Mouse (Mus musculus) limb, embryonic 14.5 days (tissue): Measurements from ENCODE around the gene Mag. TPM values are rescaled to one million over a fixed set of nuclear protein-coding genes. Genes with fewer than 3 reads are reported as not detected.

Experiments used
- ATAC-seq: fragments of 200-750 bp; cut with Nextera tagmentation; 2 replicates; pipeline ENCODE4 v1.8.0; 2017; ENCODE audit warnings: low read depth, moderate number of reproducible peaks, moderate TSS enrichment; ENCODE audit not compliant: low FRiP score
- DNase-seq: peaks from one replicate; pipeline ENCODE4 v3.0.0-alpha.2; 2015; ENCODE audit warnings: low spot score
- H3K27ac ChIP-seq: fragments of 300-500 bp; sonication (generic); replicated peaks from 2 replicates; pipeline ENCODE4 v1.5.1; 2014; ENCODE audit warnings: low read depth, mild to moderate bottlenecking, low read length, moderate library complexity, mixed read lengths
- H3K27me3 ChIP-seq: fragments of 300-500 bp; sonication (generic); 2 replicates; pipeline ENCODE4 v1.6.1; 2014; ENCODE audit warnings: low read length, mixed read lengths; ENCODE audit not compliant: control insufficient read depth, insufficient read depth
- H3K36me3 ChIP-seq: fragments of 300-500 bp; sonication (generic); 2 replicates; pipeline ENCODE4 v1.6.1; 2014; ENCODE audit warnings: mild to moderate bottlenecking, low read length, moderate library complexity, mixed read lengths; ENCODE audit not compliant: control insufficient read depth, insufficient read depth
- H3K4me1 ChIP-seq: fragments of 300-500 bp; sonication (generic); 2 replicates; pipeline ENCODE4 v1.6.1; 2014; ENCODE audit warnings: antibody characterized with exemption, low read length, mixed read lengths; ENCODE audit not compliant: control insufficient read depth, insufficient read depth
- H3K4me2 ChIP-seq: fragments of 300-500 bp; sonication (generic); replicated peaks from 2 replicates; pipeline ENCODE4 v1.6.1; 2014; ENCODE audit warnings: low read depth, mild to moderate bottlenecking, low read length, moderate library complexity; ENCODE audit not compliant: severe bottlenecking
- H3K4me3 ChIP-seq: fragments of 300-500 bp; sonication (generic); replicated peaks from 2 replicates; pipeline ENCODE4 v1.5.1; 2014; ENCODE audit warnings: low read length
- H3K9ac ChIP-seq: fragments of 300-500 bp; sonication (generic); 2 replicates; pipeline ENCODE4 v1.6.1; 2014; ENCODE audit warnings: mild to moderate bottlenecking, low read depth, low read length, moderate library complexity; ENCODE audit not compliant: severe bottlenecking
- H3K9me3 ChIP-seq: fragments of 300-500 bp; sonication (generic); 2 replicates; pipeline ENCODE4 v1.6.1; 2016; ENCODE audit warnings: low read length; ENCODE audit not compliant: control insufficient read depth
- POLR2A ChIP-seq: fragments of 200-500 bp; IDR thresholded peaks from 2 replicates; pipeline ENCODE4 v1.8.0; 2012; ENCODE audit warnings: inconsistent platforms, mild to moderate bottlenecking, moderate library complexity, borderline replicate concordance; ENCODE audit not compliant: insufficient read depth, insufficient read length; ENCODE audit errors: extremely low read depth
- WGBS: fragments of 180-500 bp; shearing (Covaris S2); extraction: QIAGEN DNeasy Blood & Tissue Kit; methylation state at CpG from one replicate; pipeline ENCODE4 v1.1.7; 2014; 5-methylcytosine and 5-hydroxymethylcytosine counted together
- polyA plus RNA-seq, 2 experiments: library from polyadenylated mRNA; depleted of rRNA in 1 of 2; stranded (reverse) in 1 of 2; unstranded in 1 of 2; fragments of >200 nt; fragmentation: Nextera tagmentation in 1 of 2; extraction: Ambion mirVana in 1 of 2; gene quantifications; 2 replicates each; pipeline versions ENCODE4 v1.2.1 to v1.2.3; 2012 to 2014

The Mag gene
- polyA plus RNA-seq, 2 experiments: 1.2 TPM

DNA sequence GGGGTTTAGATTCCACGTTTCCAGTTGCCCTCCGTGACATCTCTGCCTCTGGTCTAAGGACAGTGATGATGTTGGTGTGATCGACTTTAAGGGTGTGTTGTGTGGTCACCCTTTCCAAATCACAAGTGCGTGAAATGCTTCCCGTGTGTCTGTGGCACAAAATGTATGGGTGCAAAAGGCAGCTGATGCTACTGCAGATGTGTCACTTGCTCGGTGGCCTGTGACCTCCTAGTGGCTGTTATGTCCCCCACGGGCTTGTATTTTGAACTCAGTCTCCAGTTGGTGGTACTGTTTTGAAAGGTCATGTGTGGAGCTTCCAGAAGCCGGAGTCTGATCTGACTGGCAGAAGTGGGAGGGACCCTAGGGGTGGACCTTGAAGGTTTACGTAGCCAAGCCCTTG is 22.9 kb downstream of the Mag start:
- Histone ChIP-seq H3K9me3 (no peaks in the 10 kb centered on the region), H3K9ac (no peak overlapping the region), H3K36me3 (no peaks in the 10 kb centered on the region), H3K4me2 (no peak overlapping the region), H3K4me1 (no peaks in the 10 kb centered on the region), H3K27me3 (no peaks in the 10 kb centered on the region), H3K4me3 (no peak overlapping the region), H3K27ac (no peak overlapping the region)
- ATAC-seq (no peak), DNase-seq (no peak)
- 83% methylated on average over 9 of the region's 9 CpGs for WGBS
- no peak for TF ChIP-seq POLR2A

DNA sequence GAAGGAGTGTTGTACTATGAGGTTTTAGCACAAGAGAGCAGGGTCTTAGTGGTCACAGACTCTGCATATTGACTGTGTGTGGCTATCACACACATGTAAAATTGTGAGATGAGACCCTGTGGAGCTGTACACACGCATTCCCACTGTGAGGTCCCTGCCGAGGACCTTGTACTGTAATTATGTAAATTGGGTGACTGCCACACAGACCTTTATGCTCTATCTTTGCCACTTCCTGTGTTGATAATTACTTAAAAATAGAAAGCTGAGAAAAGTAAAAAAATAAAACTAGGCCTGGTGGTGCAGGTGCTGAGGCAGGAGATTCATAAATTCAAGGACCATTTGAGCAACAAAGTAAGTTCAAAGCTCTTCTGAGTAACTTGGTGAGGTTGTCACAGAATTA is 24.0 kb downstream of the Mag start:
- WGBS: 73% methylated on average over 2 of the region's 2 CpGs
- no peaks in the 10 kb centered on the region for H3K4me1 ChIP-seq
- H3K4me3 ChIP-seq: no peak overlapping the region
- H3K27me3 ChIP-seq: no peaks in the 10 kb centered on the region
- H3K27ac ChIP-seq: no peak overlapping the region
- no peaks in the 10 kb centered on the region for H3K9me3 ChIP-seq
- no peak for TF ChIP-seq POLR2A
- H3K9ac ChIP-seq: no peak overlapping the region
- no peaks in the 10 kb centered on the region for H3K36me3 ChIP-seq
- ATAC-seq (no peak), DNase-seq (no peak)
- H3K4me2 ChIP-seq: no peak overlapping the region

DNA sequence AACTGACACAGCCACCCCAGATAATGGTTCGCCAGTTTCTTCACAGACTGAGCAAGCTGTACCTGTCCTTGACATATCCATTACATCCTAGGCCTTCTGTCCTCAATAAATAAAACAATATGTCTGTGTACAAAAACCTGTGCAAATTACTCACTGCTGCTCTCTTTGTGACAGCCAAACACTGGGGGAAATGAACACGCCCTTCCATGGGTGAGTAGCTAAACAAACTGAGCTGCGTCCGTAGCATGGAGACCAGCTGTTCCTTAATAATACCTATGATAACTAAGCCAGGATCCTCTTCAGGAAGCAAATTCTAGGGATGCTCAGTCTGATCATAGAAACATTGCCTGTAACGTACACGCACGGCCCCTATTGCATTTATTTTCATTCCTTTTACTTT is 25.9 kb downstream of the Mag start:
- Histone ChIP-seq H3K27me3 (no peaks in the 10 kb centered on the region), H3K27ac (no peak overlapping the region), H3K36me3 (no peaks in the 10 kb centered on the region), H3K4me2 (no peak overlapping the region), H3K9ac (no peak overlapping the region), H3K4me3 (no peak overlapping the region), H3K9me3 (no peaks in the 10 kb centered on the region), H3K4me1 (no peaks in the 10 kb centered on the region)
- TF ChIP-seq POLR2A: no peak
- no peak for DNase-seq
- 84% methylated on average over 7 of the region's 7 CpGs for WGBS
- no peak for ATAC-seq

DNA sequence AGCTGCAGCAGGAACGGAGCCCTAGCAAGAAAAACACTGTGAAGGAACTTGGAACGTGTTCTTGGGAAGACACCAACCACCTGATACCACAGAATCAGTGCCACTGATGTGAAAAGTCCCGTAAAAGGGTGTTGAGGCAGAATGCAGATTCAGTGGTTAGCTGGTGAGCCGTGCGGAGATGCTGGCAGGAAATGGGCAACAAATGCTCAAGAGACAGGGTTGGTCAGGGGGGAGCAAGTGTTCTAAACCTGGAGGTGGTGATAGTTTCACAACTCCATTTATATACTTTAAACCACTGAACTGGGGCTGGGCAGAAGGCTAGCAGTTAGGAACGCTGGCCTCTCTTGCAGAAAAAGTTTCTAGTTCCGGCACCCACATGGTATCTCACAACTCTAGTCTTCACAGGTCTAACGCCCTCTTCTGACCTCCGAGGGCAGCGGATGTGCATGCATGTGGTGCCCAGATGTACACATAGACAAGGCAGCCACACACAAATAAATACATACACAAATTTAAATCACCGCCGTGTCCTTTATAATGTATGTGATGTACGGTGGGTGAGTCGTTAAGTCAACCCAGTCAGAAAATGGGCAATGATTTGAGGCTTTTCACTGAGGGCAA is 27.0 kb downstream of the Mag start:
- no peak overlapping the region for H3K9ac ChIP-seq
- ATAC-seq (no peak), DNase-seq (no peak)
- H3K27ac ChIP-seq: no peak overlapping the region
- TF ChIP-seq POLR2A: no peak
- H3K4me1 ChIP-seq: no peaks in the 10 kb centered on the region
- H3K4me3 ChIP-seq: no peak overlapping the region
- no peaks in the 10 kb centered on the region for H3K9me3 ChIP-seq
- 80% methylated on average over 14 of the region's 14 CpGs for WGBS
- no peak overlapping the region for H3K4me2 ChIP-seq
- H3K36me3 ChIP-seq: no peaks in the 10 kb centered on the region
- H3K27me3 ChIP-seq: no peaks in the 10 kb centered on the region

DNA sequence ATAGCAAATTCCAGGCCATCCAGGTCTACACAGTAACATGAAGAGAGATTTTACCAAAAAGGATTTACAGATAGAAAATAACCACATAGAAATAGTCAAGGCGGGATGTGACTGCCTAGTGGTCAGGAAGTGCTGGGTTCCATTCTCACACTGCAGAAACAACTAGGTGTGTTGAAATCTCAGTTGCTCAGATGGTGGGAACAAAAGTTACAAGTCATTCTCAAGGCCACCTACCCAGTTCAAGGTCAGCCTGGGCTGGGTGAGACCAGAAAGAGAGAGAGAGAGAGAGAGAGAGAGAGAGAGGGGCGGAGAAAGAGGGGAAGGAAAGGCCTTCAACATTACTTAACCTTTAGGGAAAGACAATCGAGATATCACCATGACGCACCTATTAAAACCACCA is 27.8 kb downstream of the Mag start:
- Histone ChIP-seq H3K36me3 (no peaks in the 10 kb centered on the region), H3K4me2 (no peak overlapping the region), H3K4me3 (no peak overlapping the region), H3K27me3 (no peaks in the 10 kb centered on the region), H3K9ac (no peak overlapping the region), H3K9me3 (no peaks in the 10 kb centered on the region), H3K27ac (no peak overlapping the region), H3K4me1 (no peaks in the 10 kb centered on the region)
- no peak for DNase-seq
- ATAC-seq: no peak
- 84% methylated on average over 4 of the region's 4 CpGs for WGBS
- TF ChIP-seq POLR2A: no peak

DNA sequence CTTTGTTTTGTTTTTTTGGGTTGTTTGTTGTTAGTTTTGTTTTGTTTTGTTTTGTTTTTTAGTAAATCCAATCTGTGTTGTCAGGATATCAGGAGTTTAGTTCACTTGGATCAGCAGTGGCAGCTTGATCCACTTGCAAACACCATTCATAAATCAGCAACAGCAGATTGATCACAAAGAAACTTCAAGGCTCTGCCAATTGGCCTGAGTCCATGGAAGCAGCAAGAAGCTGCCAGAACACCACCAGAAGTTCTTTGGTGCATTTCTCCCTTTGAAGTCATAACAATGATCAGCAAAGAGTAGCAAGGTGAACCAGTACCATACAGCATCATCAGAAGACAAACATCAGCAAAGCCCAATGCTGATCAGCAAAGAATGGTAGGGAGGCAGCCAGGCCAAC is 30.6 kb downstream of the Mag start:
- ATAC-seq (no peak), DNase-seq (no peak)
- Histone ChIP-seq H3K27me3 (no peaks in the 10 kb centered on the region), H3K36me3 (no peaks in the 10 kb centered on the region), H3K4me1 (no peaks in the 10 kb centered on the region), H3K27ac (no peak overlapping the region), H3K4me3 (no peak overlapping the region), H3K9ac (no peak overlapping the region), H3K9me3 (no peaks in the 10 kb centered on the region), H3K4me2 (no peak overlapping the region)
- TF ChIP-seq POLR2A: no peak
